ENCODE assay signal across 8 mouse cellular contexts in the genomic region with DNA sequence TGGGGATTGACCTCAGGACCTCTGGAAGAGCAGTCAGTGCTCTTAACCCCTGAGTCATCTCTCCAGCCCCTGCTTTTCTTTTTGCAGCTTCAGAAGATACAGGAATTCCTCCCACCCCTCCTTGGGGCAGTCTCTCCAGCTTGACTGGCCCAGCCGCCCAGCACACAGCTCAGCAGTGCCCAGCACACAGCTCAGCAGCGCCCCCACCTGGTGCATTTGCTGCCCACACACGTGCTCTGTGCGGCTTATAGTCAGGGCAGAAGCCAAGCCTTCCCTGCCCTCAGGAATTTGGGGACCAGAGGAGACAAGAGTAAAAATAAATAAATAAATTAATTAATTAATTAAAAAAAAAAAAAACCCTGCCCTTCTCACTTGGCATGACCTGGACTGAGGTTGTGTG. TPM values are rescaled to one million over a fixed set of nuclear protein-coding genes. Genes with fewer than 3 reads are reported as not detected.
DNase-seq lines count a peak whose midpoint lies in the region; ATAC-seq and TF ChIP-seq lines count a peak whose summit lies in the region.

No protein-coding gene starts in this region.

- dilution Hi-C loops in CH12.LX (cut with MboI; ENCODE audit: extremely low pct_ligation_motif_present, extremely low pct_unique_long_range_greater_than_20kb, low sequenced_read_pairs), result no loop called here

- WGBS in forebrain, embryonic 10.5 days, result 11% methylated on average over 4 of the region's 4 CpGs
- WGBS in heart, embryonic 16.5 days, result 27% methylated on average over 4 of the region's 4 CpGs
- WGBS in liver, embryonic 15.5 days (ENCODE audit: insufficient replicate concordance), result 28% methylated on average over 4 of the region's 4 CpGs
- 23% methylated on average over 4 of the region's 4 CpGs for WGBS in neural tube, embryonic 12.5 days

- TF ChIP-seq RAD21 in CH12.LX (IDR thresholded peaks at IDR 0.05; ENCODE audit: low read depth, low read length), result peak; percentile 79

- peak; percentile 11 to 90; a peak in 3 of 4 replicates for TF ChIP-seq CTCF in CH12.LX (conservative IDR thresholded peaks at IDR 0.05 in 1 of 2, IDR thresholded peaks at IDR 0.05 in 1 of 2; ENCODE audit: low read depth in 2 of 2, low read length in 2 of 2)
- TF ChIP-seq CTCF in brain, embryonic 14.5 days (IDR thresholded peaks at IDR 0.05; ENCODE audit: borderline replicate concordance, extremely low read depth, insufficient read depth, insufficient read length), result peak; percentile 72
- peak; percentile 82; the same call in 1 of the 2 replicates for TF ChIP-seq CTCF in testis, adult 2 months (IDR thresholded peaks at IDR 0.05; ENCODE audit: control insufficient read depth, insufficient read depth, insufficient replicate concordance, low read depth, low read length)

- peak; percentile 65 for DNase-seq in CH12.LX (ENCODE audit: extremely low read depth)
- peak; percentile 61 for DNase-seq in brain, embryonic 14.5 days (ENCODE audit: low read depth)
- DNase-seq in forebrain, embryonic 10.5 days (ENCODE audit: extremely low spot score, low spot score), result peak; percentile 71
- peak; percentile 92 for DNase-seq in kidney, postnatal 10 days

- no peak overlapping the region for H3K4me3 ChIP-seq in CH12.LX (replicated peaks in 1 of 3; ENCODE audit: low read depth in 2 of 3, low read length in 2 of 3, poor library complexity in 1 of 3)
- no peak overlapping the region for H3K4me3 ChIP-seq in forebrain, embryonic 10.5 days
- H3K4me3 ChIP-seq in heart, embryonic 16.5 days (ENCODE audit: low read length), result no peak overlapping the region
- no peak overlapping the region for H3K4me3 ChIP-seq in liver, embryonic 15.5 days (replicated peaks)
- no peak overlapping the region for H3K4me3 ChIP-seq in neural tube, embryonic 12.5 days
- H3K4me3 ChIP-seq in testis, adult 2 months (ENCODE audit: control insufficient read depth, low read depth, low read length), result no peak overlapping the region

- H3K79me2 ChIP-seq in CH12.LX (replicated peaks; ENCODE audit: control insufficient read depth, extremely low read depth, insufficient read depth, poor library complexity, severe bottlenecking), result no peaks in the 10 kb centered on the region

- H3K9me3 ChIP-seq in CH12.LX (replicated peaks; ENCODE audit: low read length), result no peaks in the 10 kb centered on the region
- H3K9me3 ChIP-seq in forebrain, embryonic 10.5 days, result no peaks in the 10 kb centered on the region
- H3K9me3 ChIP-seq in heart, embryonic 16.5 days (replicated peaks; ENCODE audit: control insufficient read depth, low read length), result no peaks in the 10 kb centered on the region
- H3K9me3 ChIP-seq in liver, embryonic 15.5 days (replicated peaks), result no peaks in the 10 kb centered on the region
- H3K9me3 ChIP-seq in neural tube, embryonic 12.5 days, result no peaks in the 10 kb centered on the region

- no peak for TF ChIP-seq EP300 in CH12.LX (IDR thresholded peaks at IDR 0.05; ENCODE audit: low read length)

- H3K9ac ChIP-seq in CH12.LX (ENCODE audit: insufficient read depth, low read depth), result no peak overlapping the region
- no peak overlapping the region for H3K9ac ChIP-seq in heart, embryonic 16.5 days (ENCODE audit: low read length)
- H3K9ac ChIP-seq in liver, embryonic 15.5 days, result no peak overlapping the region
- H3K9ac ChIP-seq in neural tube, embryonic 12.5 days, result no peak overlapping the region

- H3K4me2 ChIP-seq in CH12.LX (ENCODE audit: insufficient read depth, low read depth, poor library complexity, severe bottlenecking), result no peak overlapping the region
- H3K4me2 ChIP-seq in heart, embryonic 16.5 days (ENCODE audit: low read depth, low read length), result no peak overlapping the region
- no peak overlapping the region for H3K4me2 ChIP-seq in liver, embryonic 15.5 days
- no peak overlapping the region for H3K4me2 ChIP-seq in neural tube, embryonic 12.5 days (replicated peaks)

- no peak overlapping the region for H3K27ac ChIP-seq in CH12.LX (ENCODE audit: insufficient read depth, low read depth)
- no peak overlapping the region for H3K27ac ChIP-seq in forebrain, embryonic 10.5 days
- H3K27ac ChIP-seq in heart, embryonic 16.5 days (ENCODE audit: low read length), result no peak overlapping the region
- H3K27ac ChIP-seq in liver, embryonic 15.5 days (replicated peaks), result no peak overlapping the region
- H3K27ac ChIP-seq in neural tube, embryonic 12.5 days, result no peak overlapping the region
- no peak overlapping the region for H3K27ac ChIP-seq in testis, adult 2 months (ENCODE audit: control insufficient read depth, insufficient read depth, low read depth, low read length)

- H3K4me1 ChIP-seq in CH12.LX (ENCODE audit: control insufficient read depth in 1 of 2, insufficient read depth in 2 of 2), result no peaks in the 10 kb centered on the region
- H3K4me1 ChIP-seq in forebrain, embryonic 10.5 days, result no peaks in the 10 kb centered on the region
- H3K4me1 ChIP-seq in heart, embryonic 16.5 days (ENCODE audit: control insufficient read depth, insufficient read depth, low read length), result no peaks in the 10 kb centered on the region
- H3K4me1 ChIP-seq in liver, embryonic 15.5 days (replicated peaks), result peaks cover 7% of the 10 kb centered on the region
- H3K4me1 ChIP-seq in neural tube, embryonic 12.5 days, result no peaks in the 10 kb centered on the region
- peaks cover under 1% of the 10 kb centered on the region; the same call in 1 of the 2 replicates for H3K4me1 ChIP-seq in testis, adult 2 months (ENCODE audit: control insufficient read depth, insufficient read depth, low read length)

- peaks cover 33 to 36% of the 10 kb centered on the region in 2 experiments for H3K36me3 ChIP-seq in CH12.LX (replicated peaks in 1 of 2; ENCODE audit: control insufficient read depth in 1 of 2, insufficient read depth in 1 of 2, low read length in 1 of 2)
- H3K36me3 ChIP-seq in forebrain, embryonic 10.5 days (replicated peaks), result peaks cover 42% of the 10 kb centered on the region
- H3K36me3 ChIP-seq in heart, embryonic 16.5 days (ENCODE audit: control insufficient read depth, insufficient read depth), result peaks cover 13% of the 10 kb centered on the region
- peaks cover 21% of the 10 kb centered on the region for H3K36me3 ChIP-seq in liver, embryonic 15.5 days (replicated peaks)
- H3K36me3 ChIP-seq in neural tube, embryonic 12.5 days, result peaks cover 29% of the 10 kb centered on the region
- no peaks in the 10 kb centered on the region for H3K36me3 ChIP-seq in testis, adult 2 months (ENCODE audit: control insufficient read depth, insufficient read depth, low read length)

- no peaks in the 10 kb centered on the region for H3K27me3 ChIP-seq in CH12.LX (replicated peaks)
- no peaks in the 10 kb centered on the region for H3K27me3 ChIP-seq in forebrain, embryonic 10.5 days (ENCODE audit: poor library complexity, severe bottlenecking)
- no peaks in the 10 kb centered on the region for H3K27me3 ChIP-seq in heart, embryonic 16.5 days (ENCODE audit: control insufficient read depth, insufficient read depth, low read length)
- H3K27me3 ChIP-seq in liver, embryonic 15.5 days, result no peaks in the 10 kb centered on the region
- H3K27me3 ChIP-seq in neural tube, embryonic 12.5 days (replicated peaks), result no peaks in the 10 kb centered on the region
- no peaks in the 10 kb centered on the region for H3K27me3 ChIP-seq in testis, adult 2 months (ENCODE audit: control insufficient read depth, insufficient read depth, low read length)

- peak; percentile 82 for ATAC-seq in heart, embryonic 16.5 days (replicated peaks; ENCODE audit: extremely low read depth, insufficient read depth, low FRiP score)
- peak; percentile 63 for ATAC-seq in liver, embryonic 15.5 days (ENCODE audit: insufficient read depth)
- peak; percentile 61; the same call in 1 of the 2 replicates for ATAC-seq in neural tube, embryonic 12.5 days (ENCODE audit: low FRiP score, low read depth)

- in situ Hi-C loops in CH12.LX (cut with MboI; ENCODE audit: low pct_ligation_motif_present, low pct_unique_long_range_greater_than_20kb, low sequenced_read_pairs), result loop anchor here (10.0 kb wide), 1 partner anchor 197 kb away; a partner anchor contains a TSS

- no peak for TF ChIP-seq POLR2A in CH12.LX (IDR thresholded peaks at IDR 0.05; ENCODE audit: low read depth, low read length)
- TF ChIP-seq POLR2A in brain, embryonic 14.5 days (IDR thresholded peaks at IDR 0.05; ENCODE audit: borderline replicate concordance, extremely low read depth, insufficient read depth, insufficient read length, poor library complexity, severe bottlenecking), result no peak
- TF ChIP-seq POLR2A in testis, adult 2 months (IDR thresholded peaks at IDR 0.05; ENCODE audit: control insufficient read depth, low read depth, low read length), result no peak

RNA-seq across cellular contexts. Expression of a gene that starts 5.1 kb away (rescaled TPM):
- total RNA-seq in CH12.LX (2012; rRNA removed) (4.8 and 5.9 TPM in 2 replicates), CH12.LX (2014; rRNA removed) (1.8 and 2.5 TPM in 2 replicates)
- polyA plus RNA-seq in CH12.LX (2012; ENCODE audit: insufficient read length, low read depth), result 6.4 and 7.1 TPM in 2 replicates
- polyA plus RNA-seq in brain, embryonic 14.5 days (2012; rRNA removed), result 5.2 and 6.3 TPM in 2 replicates
- polyA plus RNA-seq in forebrain, embryonic 10.5 days (2016; fragmentation: Nextera tagmentation; extraction: Ambion mirVana), result 12.6 and 12.9 TPM in 2 replicates
- 1.00 and 1.1 TPM in 2 replicates for polyA plus RNA-seq in heart, embryonic 16.5 days (2015; fragmentation: Nextera tagmentation; extraction: Ambion mirVana)
- polyA plus RNA-seq in liver, embryonic 15.5 days (2015; fragmentation: Nextera tagmentation; extraction: Ambion mirVana), result 3.7 and 3.8 TPM in 2 replicates
- 4.5 and 6.5 TPM in 2 replicates for polyA plus RNA-seq in neural tube, embryonic 12.5 days (2016; fragmentation: Nextera tagmentation; extraction: Ambion mirVana)
- 6.5 and 6.9 TPM in 2 replicates for polyA plus RNA-seq in testis, adult 2 months (2012; rRNA removed)

RNA-seq across cellular contexts. Expression of a gene that starts 10.8 kb away (rescaled TPM):
- total RNA-seq in CH12.LX (2012; rRNA removed) (22.7 and 33.4 TPM in 2 replicates), CH12.LX (2014; rRNA removed) (14.3 and 14.7 TPM in 2 replicates)
- 51.3 and 53.6 TPM in 2 replicates for polyA plus RNA-seq in CH12.LX (2012; ENCODE audit: insufficient read length, low read depth)
- polyA plus RNA-seq in brain, embryonic 14.5 days (2012; rRNA removed), result 3.1 and 4.4 TPM in 2 replicates
- 9.1 and 9.5 TPM in 2 replicates for polyA plus RNA-seq in forebrain, embryonic 10.5 days (2016; fragmentation: Nextera tagmentation; extraction: Ambion mirVana)
- 18.1 and 19.0 TPM in 2 replicates for polyA plus RNA-seq in heart, embryonic 16.5 days (2015; fragmentation: Nextera tagmentation; extraction: Ambion mirVana)
- polyA plus RNA-seq in liver, embryonic 15.5 days (2015; fragmentation: Nextera tagmentation; extraction: Ambion mirVana), result 15.3 and 17.0 TPM in 2 replicates
- 6.1 and 6.4 TPM in 2 replicates for polyA plus RNA-seq in neural tube, embryonic 12.5 days (2016; fragmentation: Nextera tagmentation; extraction: Ambion mirVana)
- 13.0 and 14.8 TPM in 2 replicates for polyA plus RNA-seq in testis, adult 2 months (2012; rRNA removed)

RNA-seq across cellular contexts. Expression of a gene that starts 12.6 kb away (rescaled TPM):
- total RNA-seq in CH12.LX (2012; rRNA removed), result 51.2 and 57.8 TPM in 2 replicates
- total RNA-seq in CH12.LX (2014; rRNA removed), result 22.4 and 24.8 TPM in 2 replicates
- 24.4 and 30.9 TPM in 2 replicates for polyA plus RNA-seq in CH12.LX (2012; ENCODE audit: insufficient read length, low read depth)
- 132 and 164 TPM in 2 replicates for polyA plus RNA-seq in brain, embryonic 14.5 days (2012; rRNA removed)
- polyA plus RNA-seq in forebrain, embryonic 10.5 days (2016; fragmentation: Nextera tagmentation; extraction: Ambion mirVana), result 72.6 and 75.2 TPM in 2 replicates
- 100 and 104 TPM in 2 replicates for polyA plus RNA-seq in heart, embryonic 16.5 days (2015; fragmentation: Nextera tagmentation; extraction: Ambion mirVana)
- polyA plus RNA-seq in liver, embryonic 15.5 days (2015; fragmentation: Nextera tagmentation; extraction: Ambion mirVana), result 42.4 and 51.5 TPM in 2 replicates
- 87.6 and 91.8 TPM in 2 replicates for polyA plus RNA-seq in neural tube, embryonic 12.5 days (2016; fragmentation: Nextera tagmentation; extraction: Ambion mirVana)
- 13.7 and 15.6 TPM in 2 replicates for polyA plus RNA-seq in testis, adult 2 months (2012; rRNA removed)

RNA-seq across cellular contexts. Expression of a gene that starts 13.3 kb away (rescaled TPM):
- not detected in 2 replicates for total RNA-seq in CH12.LX (2012; rRNA removed)
- not detected in 2 replicates for total RNA-seq in CH12.LX (2014; rRNA removed)
- polyA plus RNA-seq in CH12.LX (2012; ENCODE audit: insufficient read length, low read depth), result not detected in 2 replicates
- polyA plus RNA-seq in brain, embryonic 14.5 days (2012; rRNA removed), result 0.04 and 0.05 TPM in 2 replicates
- polyA plus RNA-seq in forebrain, embryonic 10.5 days (2016; fragmentation: Nextera tagmentation; extraction: Ambion mirVana), result not detected in 2 replicates
- 0.20 TPM in 1 of 2 replicates, not detected in the other for polyA plus RNA-seq in heart, embryonic 16.5 days (2015; fragmentation: Nextera tagmentation; extraction: Ambion mirVana)
- polyA plus RNA-seq in liver, embryonic 15.5 days (2015; fragmentation: Nextera tagmentation; extraction: Ambion mirVana), result 0.07 TPM in 1 of 2 replicates, not detected in the other
- not detected in 2 replicates for polyA plus RNA-seq in neural tube, embryonic 12.5 days (2016; fragmentation: Nextera tagmentation; extraction: Ambion mirVana)
- 342 and 379 TPM in 2 replicates for polyA plus RNA-seq in testis, adult 2 months (2012; rRNA removed)

RNA-seq across cellular contexts. Expression of a gene that starts 29.8 kb away (rescaled TPM):
- total RNA-seq in CH12.LX (2012; rRNA removed), result 22.1 and 26.3 TPM in 2 replicates
- total RNA-seq in CH12.LX (2014; rRNA removed), result 36.1 and 41.2 TPM in 2 replicates
- polyA plus RNA-seq in CH12.LX (2012; ENCODE audit: insufficient read length, low read depth), result 31.7 and 33.3 TPM in 2 replicates
- 53.8 and 55.0 TPM in 2 replicates for polyA plus RNA-seq in brain, embryonic 14.5 days (2012; rRNA removed)
- polyA plus RNA-seq in forebrain, embryonic 10.5 days (2016; fragmentation: Nextera tagmentation; extraction: Ambion mirVana), result 14.2 and 14.3 TPM in 2 replicates
- polyA plus RNA-seq in heart, embryonic 16.5 days (2015; fragmentation: Nextera tagmentation; extraction: Ambion mirVana), result 8.3 TPM in 2 replicates
- 4.8 and 5.6 TPM in 2 replicates for polyA plus RNA-seq in liver, embryonic 15.5 days (2015; fragmentation: Nextera tagmentation; extraction: Ambion mirVana)
- 18.8 and 19.9 TPM in 2 replicates for polyA plus RNA-seq in neural tube, embryonic 12.5 days (2016; fragmentation: Nextera tagmentation; extraction: Ambion mirVana)
- 6.6 and 6.9 TPM in 2 replicates for polyA plus RNA-seq in testis, adult 2 months (2012; rRNA removed)
